Mouse (Mus musculus): Measurements from ENCODE around the gene Gramd1b.

The Gramd1b gene

GRCm38 (mm10) chr9:40269103-40269861 lies 261.9 kb downstream of the Gramd1b start, which contains the start of gene Scn3b:
TSS of gene Scn3b (plus strand) at chr9:40269217.
- no peak for DNase-seq (ENCODE audit: low spot score in 2 of 2)

GRCm38 (mm10) chr9:40268748-40269102 lies 262.5 kb downstream of the Gramd1b start:
- no peak for DNase-seq (ENCODE audit: low spot score in 2 of 2)

- DNase-seq (ENCODE audit: low spot score in 2 of 2): no peak
Observed at GRCm38 (mm10) chr9:40268040-40268747, 263.0 kb downstream of the Gramd1b start.

GRCm38 (mm10) chr9:40263874-40264273 lies 267.3 kb downstream of the Gramd1b start:
- no peak for DNase-seq (ENCODE audit: low spot score in 2 of 2)

GRCm38 (mm10) chr9:40252459-40252858 lies 278.7 kb downstream of the Gramd1b start:
- no peak for DNase-seq (ENCODE audit: low spot score in 2 of 2)

- DNase-seq (ENCODE audit: low spot score in 2 of 2): no peak
Observed at GRCm38 (mm10) chr9:40249106-40249505, 282.1 kb downstream of the Gramd1b start.

- DNase-seq (ENCODE audit: low spot score in 2 of 2): no peak
Observed at GRCm38 (mm10) chr9:40246702-40247101, 284.5 kb downstream of the Gramd1b start.

- DNase-seq (ENCODE audit: low spot score in 2 of 2): no peak
Observed at GRCm38 (mm10) chr9:40245974-40246665, 285.1 kb downstream of the Gramd1b start.

- DNase-seq (ENCODE audit: low spot score in 2 of 2): no peak
Observed at GRCm38 (mm10) chr9:40245466-40245865, 285.7 kb downstream of the Gramd1b start.

All from spleen, postnatal 10 days (tissue).